Mouse (Mus musculus) heart, embryonic 12.5 days (tissue): Measurements from ENCODE around the gene Rngtt. TPM values are rescaled to one million over a fixed set of nuclear protein-coding genes. Genes with fewer than 3 reads are reported as not detected.

Experiments
- ATAC-seq: fragments of 200-750 bp; cut with Nextera tagmentation; 2 replicates; pipeline ENCODE4 v1.8.0; 2017; ENCODE audit warnings: moderate TSS enrichment, moderate library complexity; ENCODE audit not compliant: insufficient number of reproducible peaks, low FRiP score
- H3K27ac ChIP-seq: fragments of 300-500 bp; sonication (generic); 2 replicates; pipeline ENCODE4 v1.5.1; 2016; ENCODE audit warnings: mild to moderate bottlenecking, moderate library complexity; ENCODE audit not compliant: poor library complexity, severe bottlenecking
- H3K27me3 ChIP-seq: fragments of 300-500 bp; sonication (generic); replicated peaks from 2 replicates; pipeline ENCODE4 v1.6.1; 2016; ENCODE audit warnings: mild to moderate bottlenecking, moderate library complexity
- H3K36me3 ChIP-seq: fragments of 300-500 bp; sonication (generic); 2 replicates; pipeline ENCODE4 v1.6.1; 2016; ENCODE audit warnings: mild to moderate bottlenecking, moderate library complexity
- H3K4me1 ChIP-seq: fragments of 300-500 bp; sonication (generic); replicated peaks from 2 replicates; pipeline ENCODE4 v1.6.1; 2016; ENCODE audit warnings: mild to moderate bottlenecking
- H3K4me2 ChIP-seq: fragments of 300-500 bp; sonication (generic); 2 replicates; pipeline ENCODE4 v1.6.1; 2016; ENCODE audit warnings: mild to moderate bottlenecking, moderate library complexity
- H3K4me3 ChIP-seq: fragments of 300-500 bp; sonication (generic); 2 replicates; pipeline ENCODE4 v1.5.1; 2016; ENCODE audit warnings: mild to moderate bottlenecking
- H3K9ac ChIP-seq: fragments of 300-500 bp; sonication (generic); 2 replicates; pipeline ENCODE4 v1.6.1; 2016; ENCODE audit warnings: mild to moderate bottlenecking, moderate library complexity
- H3K9me3 ChIP-seq: fragments of 300-500 bp; sonication (generic); replicated peaks from 2 replicates; pipeline ENCODE4 v1.6.1; 2016; ENCODE audit warnings: mild to moderate bottlenecking, moderate library complexity
- WGBS: fragments of 180-500 bp; shearing (Covaris S2); methylation state at CpG from one replicate; pipeline ENCODE4 v1.1.7; 2016; 5-methylcytosine and 5-hydroxymethylcytosine counted together
- polyA plus RNA-seq: library from polyadenylated mRNA; unstranded; fragments of >200 nt; fragmentation: Nextera tagmentation; extraction: Ambion mirVana; gene quantifications from 2 replicates; pipeline ENCODE4 v1.2.1, GENCODE M21; 2016

Gene Rngtt
- polyA plus RNA-seq, 1 experiment from 2014 or later = 21.7 TPM

- no peak overlapping the region for H3K4me2 ChIP-seq
- H3K27me3 ChIP-seq = no peaks in the 10 kb centered on the region
- no peaks in the 10 kb centered on the region for H3K36me3 ChIP-seq
- ATAC-seq = no peak
- H3K27ac ChIP-seq = no peak overlapping the region
- WGBS = 72% methylated on average over 1 of the region's 1 CpGs
- no peak overlapping the region for H3K4me3 ChIP-seq
- H3K4me1 ChIP-seq = no peaks in the 10 kb centered on the region
- no peak overlapping the region for H3K9ac ChIP-seq
- no peaks in the 10 kb centered on the region for H3K9me3 ChIP-seq
These were observed 175.9 kb downstream of the Rngtt start for GRCm38 (mm10) chr4:33486050-33486449.

GRCm38 (mm10) chr4:33491108-33491507, 181.0 kb downstream of the Rngtt start:
- H3K9me3 ChIP-seq = no peaks in the 10 kb centered on the region
- no peak overlapping the region for H3K4me3 ChIP-seq
- H3K4me1 ChIP-seq = no peaks in the 10 kb centered on the region
- no peak overlapping the region for H3K9ac ChIP-seq
- H3K4me2 ChIP-seq = no peak overlapping the region
- no peak overlapping the region for H3K27ac ChIP-seq
- H3K36me3 ChIP-seq = no peaks in the 10 kb centered on the region
- WGBS = 58% methylated on average over 1 of the region's 1 CpGs
- no peaks in the 10 kb centered on the region for H3K27me3 ChIP-seq
- ATAC-seq = no peak

GRCm38 (mm10) chr4:33494377-33494776, 184.3 kb downstream of the Rngtt start:
- H3K27me3 ChIP-seq = no peaks in the 10 kb centered on the region; the same call in 1 of the 2 replicates
- no peak overlapping the region for H3K4me3 ChIP-seq
- no peak overlapping the region for H3K27ac ChIP-seq
- no peaks in the 10 kb centered on the region for H3K9me3 ChIP-seq
- H3K36me3 ChIP-seq = no peaks in the 10 kb centered on the region
- H3K9ac ChIP-seq = no peak overlapping the region
- 0 out of 2 replicates have a peak, but pooled peaks cover 2% of the 10 kb centered on the region for H3K4me1 ChIP-seq
- no peak for ATAC-seq
- 91% methylated on average over 2 of the region's 2 CpGs for WGBS
- no peak overlapping the region for H3K4me2 ChIP-seq

GRCm38 (mm10) chr4:33496985-33497384, 186.9 kb downstream of the Rngtt start:
- Histone ChIP-seq H3K9me3 (no peaks in the 10 kb centered on the region), H3K4me2 (no peak overlapping the region), H3K4me1 (0 out of 2 replicates have a peak, but pooled peaks cover 2% of the 10 kb centered on the region), H3K27me3 (peaks cover 13% of the 10 kb centered on the region), H3K27ac (no peak overlapping the region), H3K4me3 (no peak overlapping the region), H3K9ac (no peak overlapping the region), H3K36me3 (no peaks in the 10 kb centered on the region)
- no peak for ATAC-seq
- 62% methylated on average over 2 of the region's 2 CpGs for WGBS

- no peaks in the 10 kb centered on the region for H3K9me3 ChIP-seq
- ATAC-seq = no peak
- H3K4me3 ChIP-seq = no peak overlapping the region
- no peak overlapping the region for H3K9ac ChIP-seq
- H3K27ac ChIP-seq = no peak overlapping the region
- no peaks in the 10 kb centered on the region for H3K36me3 ChIP-seq
- peaks cover 20% of the 10 kb centered on the region for H3K27me3 ChIP-seq
- 0 out of 2 replicates have a peak, but pooled peaks cover 2% of the 10 kb centered on the region for H3K4me1 ChIP-seq
- no peak overlapping the region for H3K4me2 ChIP-seq
These were observed 187.5 kb downstream of the Rngtt start for GRCm38 (mm10) chr4:33497657-33498056.

GRCm38 (mm10) chr4:33498160-33498874, 188.2 kb downstream of the Rngtt start:
- no peaks in the 10 kb centered on the region for H3K9me3 ChIP-seq
- H3K4me1 ChIP-seq = 0 out of 2 replicates have a peak, but pooled peaks cover 2% of the 10 kb centered on the region
- no peak overlapping the region for H3K27ac ChIP-seq
- H3K4me2 ChIP-seq = no peak overlapping the region
- no peak overlapping the region for H3K4me3 ChIP-seq
- no peak overlapping the region for H3K9ac ChIP-seq
- H3K36me3 ChIP-seq = peaks cover 5% of the 10 kb centered on the region
- no peak for ATAC-seq
- peaks cover 25% of the 10 kb centered on the region for H3K27me3 ChIP-seq
- 70% methylated on average over 4 of the region's 4 CpGs for WGBS

GRCm38 (mm10) chr4:33506638-33507037, 196.5 kb downstream of the Rngtt start:
- ATAC-seq = no peak
- Histone ChIP-seq H3K4me3 (no peak overlapping the region), H3K4me1 (peaks cover 15% of the 10 kb centered on the region), H3K27ac (no peak overlapping the region), H3K36me3 (peaks cover 17% of the 10 kb centered on the region), H3K27me3 (peaks cover 58% of the 10 kb centered on the region), H3K9me3 (no peaks in the 10 kb centered on the region), H3K4me2 (no peak overlapping the region), H3K9ac (no peak overlapping the region)

GRCm38 (mm10) chr4:33510544-33510943, 200.4 kb downstream of the Rngtt start:
- Histone ChIP-seq H3K4me1 (peaks cover 21% of the 10 kb centered on the region), H3K4me2 (peak overlapping the region; percentile 56), H3K9ac (no peak overlapping the region), H3K27ac (no peak overlapping the region), H3K9me3 (no peaks in the 10 kb centered on the region), H3K36me3 (no peaks in the 10 kb centered on the region), H3K4me3 (no peak overlapping the region), H3K27me3 (peaks cover 56% of the 10 kb centered on the region)
- 42% methylated on average over 10 of the region's 10 CpGs for WGBS
- ATAC-seq = 0 out of 2 replicates have a peak, but pooled peaks have one; percentile 44

- Histone ChIP-seq H3K4me2 (no peak overlapping the region), H3K4me1 (peaks cover 21% of the 10 kb centered on the region), H3K27ac (no peak overlapping the region), H3K9me3 (0 out of 2 replicates have a peak, but pooled peaks cover 5% of the 10 kb centered on the region), H3K36me3 (no peaks in the 10 kb centered on the region), H3K27me3 (peaks cover 57% of the 10 kb centered on the region), H3K4me3 (no peak overlapping the region), H3K9ac (no peak overlapping the region)
- 57% methylated on average over 3 of the region's 3 CpGs for WGBS
- no peak for ATAC-seq
These were observed 203.3 kb downstream of the Rngtt start for GRCm38 (mm10) chr4:33513421-33513820.

- Histone ChIP-seq H3K9ac (no peak overlapping the region), H3K36me3 (no peaks in the 10 kb centered on the region), H3K9me3 (0 out of 2 replicates have a peak, but pooled peaks cover 5% of the 10 kb centered on the region), H3K27me3 (peaks cover 66% of the 10 kb centered on the region), H3K4me2 (no peak overlapping the region), H3K4me1 (peaks cover 17% of the 10 kb centered on the region; the same call in 1 of the 2 replicates), H3K4me3 (no peak overlapping the region), H3K27ac (no peak overlapping the region)
- no peak for ATAC-seq
- WGBS = 85% methylated on average over 10 of the region's 10 CpGs
These were observed 204.2 kb downstream of the Rngtt start for GRCm38 (mm10) chr4:33514108-33515000.

GRCm38 (mm10) chr4:33520196-33520595, 210.1 kb downstream of the Rngtt start:
- Histone ChIP-seq H3K9ac (no peak overlapping the region), H3K36me3 (no peaks in the 10 kb centered on the region), H3K4me2 (no peak overlapping the region), H3K9me3 (0 out of 2 replicates have a peak, but pooled peaks cover 7% of the 10 kb centered on the region), H3K4me3 (no peak overlapping the region), H3K27me3 (peaks cover 81% of the 10 kb centered on the region), H3K4me1 (no peaks in the 10 kb centered on the region), H3K27ac (no peak overlapping the region)
- no peak for ATAC-seq
- WGBS = 79% methylated on average over 7 of the region's 7 CpGs
